Mouse (Mus musculus): ENCODE data around the gene Ptbp1. TPM values are rescaled to one million over a fixed set of nuclear protein-coding genes. Genes with fewer than 3 reads are reported as not detected.

Ptbp1 gene
- 38.6 TPM for polyA plus RNA-seq (2014; fragmentation: Illumina TruSeq; extraction: RNeasy Lipid Tissue Mini Kit (QIAGEN cat#74804); ENCODE audit: low read depth, low replicate concordance)

GRCm38 (mm10) chr10:79853860-79854795, at the start of gene Ptbp1:
Gene Ptbp1, plus strand, starts transcription at chr10:79854427.

GRCm38 (mm10) chr10:79820782-79821181, 33.4 kb upstream of the Ptbp1 start, which contains the start of gene Misp:
Gene Misp, plus strand, starts transcription at chr10:79820989.

GRCm38 (mm10) chr10:79874290-79874862, 20.1 kb downstream of the Ptbp1 start, which contains the start of the genes Prtn3 and Plppr3:
Gene Prtn3, plus strand, starts transcription at chr10:79874476.
Gene Plppr3, minus strand, starts transcription at chr10:79874634.

GRCm38 (mm10) chr10:79886054-79886453, 31.8 kb downstream of the Ptbp1 start, which contains the start of gene Elane:
Gene Elane, plus strand, starts transcription at chr10:79886247.

GRCm38 (mm10) chr10:79890670-79891069, 36.4 kb downstream of the Ptbp1 start, which contains the start of gene Cfd:
Gene Cfd, plus strand, starts transcription at chr10:79890853.

GRCm38 (mm10) chr10:79908167-79909091, 54.2 kb downstream of the Ptbp1 start, which contains the start of gene Med16:
Gene Med16, minus strand, starts transcription at chr10:79908923.

GRCm38 (mm10) chr10:79910556-79910955, 56.3 kb downstream of the Ptbp1 start, which contains the start of gene Gm26602:
Gene Gm26602, plus strand, starts transcription at chr10:79910856.

Other genes with a start within 250 kb of the Ptbp1 start
- gene C2cd4c, start 240.4 kb upstream of the Ptbp1 start, polyA plus RNA-seq (2014; fragmentation: Illumina TruSeq; extraction: RNeasy Lipid Tissue Mini Kit (QIAGEN cat#74804); ENCODE audit: low read depth, low replicate concordance): not detected
- gene Shc2, start 216.5 kb upstream of the Ptbp1 start, polyA plus RNA-seq (2014; fragmentation: Illumina TruSeq; extraction: RNeasy Lipid Tissue Mini Kit (QIAGEN cat#74804); ENCODE audit: low read depth, low replicate concordance): 2.7 TPM
- not detected for gene Odf3l2, start 208.7 kb upstream of the Ptbp1 start, polyA plus RNA-seq (2014; fragmentation: Illumina TruSeq; extraction: RNeasy Lipid Tissue Mini Kit (QIAGEN cat#74804); ENCODE audit: low read depth, low replicate concordance)
- gene Madcam1, start 189.9 kb upstream of the Ptbp1 start, polyA plus RNA-seq (2014; fragmentation: Illumina TruSeq; extraction: RNeasy Lipid Tissue Mini Kit (QIAGEN cat#74804); ENCODE audit: low read depth, low replicate concordance): not detected
- gene Tpgs1, start 185.1 kb upstream of the Ptbp1 start, polyA plus RNA-seq (2014; fragmentation: Illumina TruSeq; extraction: RNeasy Lipid Tissue Mini Kit (QIAGEN cat#74804); ENCODE audit: low read depth, low replicate concordance): 15.6 TPM
- gene Cdc34, start 172.2 kb upstream of the Ptbp1 start, polyA plus RNA-seq (2014; fragmentation: Illumina TruSeq; extraction: RNeasy Lipid Tissue Mini Kit (QIAGEN cat#74804); ENCODE audit: low read depth, low replicate concordance): 255 TPM
- gene Gzmm, start 165.4 kb upstream of the Ptbp1 start, polyA plus RNA-seq (2014; fragmentation: Illumina TruSeq; extraction: RNeasy Lipid Tissue Mini Kit (QIAGEN cat#74804); ENCODE audit: low read depth, low replicate concordance): 9.9 TPM
- gene Bsg, start 149.9 kb upstream of the Ptbp1 start, polyA plus RNA-seq (2014; fragmentation: Illumina TruSeq; extraction: RNeasy Lipid Tissue Mini Kit (QIAGEN cat#74804); ENCODE audit: low read depth, low replicate concordance): 2,003 TPM
- 13.4 TPM for gene Hcn2, start 137.8 kb upstream of the Ptbp1 start, polyA plus RNA-seq (2014; fragmentation: Illumina TruSeq; extraction: RNeasy Lipid Tissue Mini Kit (QIAGEN cat#74804); ENCODE audit: low read depth, low replicate concordance)
- 44.1 TPM for gene Polrmt, start 107.8 kb upstream of the Ptbp1 start, polyA plus RNA-seq (2014; fragmentation: Illumina TruSeq; extraction: RNeasy Lipid Tissue Mini Kit (QIAGEN cat#74804); ENCODE audit: low read depth, low replicate concordance)
- gene Fgf22, start 99.4 kb upstream of the Ptbp1 start, polyA plus RNA-seq (2014; fragmentation: Illumina TruSeq; extraction: RNeasy Lipid Tissue Mini Kit (QIAGEN cat#74804); ENCODE audit: low read depth, low replicate concordance): not detected
- gene Rnf126, start 87.5 kb upstream of the Ptbp1 start, polyA plus RNA-seq (2014; fragmentation: Illumina TruSeq; extraction: RNeasy Lipid Tissue Mini Kit (QIAGEN cat#74804); ENCODE audit: low read depth, low replicate concordance): 22.6 TPM
- 8.3 TPM for gene Fstl3, start 77.2 kb upstream of the Ptbp1 start, polyA plus RNA-seq (2014; fragmentation: Illumina TruSeq; extraction: RNeasy Lipid Tissue Mini Kit (QIAGEN cat#74804); ENCODE audit: low read depth, low replicate concordance)
- gene Prss57, start 63.5 kb upstream of the Ptbp1 start, polyA plus RNA-seq (2014; fragmentation: Illumina TruSeq; extraction: RNeasy Lipid Tissue Mini Kit (QIAGEN cat#74804); ENCODE audit: low read depth, low replicate concordance): not detected
- 53.4 TPM for gene Palm, start 60.9 kb upstream of the Ptbp1 start, polyA plus RNA-seq (2014; fragmentation: Illumina TruSeq; extraction: RNeasy Lipid Tissue Mini Kit (QIAGEN cat#74804); ENCODE audit: low read depth, low replicate concordance)
- 0.99 TPM for gene Misp, start 33.4 kb upstream of the Ptbp1 start, polyA plus RNA-seq (2014; fragmentation: Illumina TruSeq; extraction: RNeasy Lipid Tissue Mini Kit (QIAGEN cat#74804); ENCODE audit: low read depth, low replicate concordance)
- gene Prtn3, start 20.0 kb downstream of the Ptbp1 start, polyA plus RNA-seq (2014; fragmentation: Illumina TruSeq; extraction: RNeasy Lipid Tissue Mini Kit (QIAGEN cat#74804); ENCODE audit: low read depth, low replicate concordance): not detected
- gene Plppr3, start 20.2 kb downstream of the Ptbp1 start, polyA plus RNA-seq (2014; fragmentation: Illumina TruSeq; extraction: RNeasy Lipid Tissue Mini Kit (QIAGEN cat#74804); ENCODE audit: low read depth, low replicate concordance): 0.34 TPM
- gene Elane, start 31.8 kb downstream of the Ptbp1 start, polyA plus RNA-seq (2014; fragmentation: Illumina TruSeq; extraction: RNeasy Lipid Tissue Mini Kit (QIAGEN cat#74804); ENCODE audit: low read depth, low replicate concordance): not detected
- gene Cfd, start 36.4 kb downstream of the Ptbp1 start, polyA plus RNA-seq (2014; fragmentation: Illumina TruSeq; extraction: RNeasy Lipid Tissue Mini Kit (QIAGEN cat#74804); ENCODE audit: low read depth, low replicate concordance): 72.1 TPM
- gene Med16, start 54.5 kb downstream of the Ptbp1 start, polyA plus RNA-seq (2014; fragmentation: Illumina TruSeq; extraction: RNeasy Lipid Tissue Mini Kit (QIAGEN cat#74804); ENCODE audit: low read depth, low replicate concordance): 25.5 TPM
- not detected for gene Gm26602, start 56.4 kb downstream of the Ptbp1 start, polyA plus RNA-seq (2014; fragmentation: Illumina TruSeq; extraction: RNeasy Lipid Tissue Mini Kit (QIAGEN cat#74804); ENCODE audit: low read depth, low replicate concordance)
- 0.55 TPM for gene Kiss1r, start 62.5 kb downstream of the Ptbp1 start, polyA plus RNA-seq (2014; fragmentation: Illumina TruSeq; extraction: RNeasy Lipid Tissue Mini Kit (QIAGEN cat#74804); ENCODE audit: low read depth, low replicate concordance)
- gene R3hdm4, start 66.8 kb downstream of the Ptbp1 start, polyA plus RNA-seq (2014; fragmentation: Illumina TruSeq; extraction: RNeasy Lipid Tissue Mini Kit (QIAGEN cat#74804); ENCODE audit: low read depth, low replicate concordance): 70.4 TPM
- 1.1 TPM for gene Arid3a, start 72.6 kb downstream of the Ptbp1 start, polyA plus RNA-seq (2014; fragmentation: Illumina TruSeq; extraction: RNeasy Lipid Tissue Mini Kit (QIAGEN cat#74804); ENCODE audit: low read depth, low replicate concordance)
- 21.5 TPM for gene Wdr18, start 105.7 kb downstream of the Ptbp1 start, polyA plus RNA-seq (2014; fragmentation: Illumina TruSeq; extraction: RNeasy Lipid Tissue Mini Kit (QIAGEN cat#74804); ENCODE audit: low read depth, low replicate concordance)
- gene Grin3b, start 116.3 kb downstream of the Ptbp1 start, polyA plus RNA-seq (2014; fragmentation: Illumina TruSeq; extraction: RNeasy Lipid Tissue Mini Kit (QIAGEN cat#74804); ENCODE audit: low read depth, low replicate concordance): 0.18 TPM
- gene Tmem259, start 129.9 kb downstream of the Ptbp1 start, polyA plus RNA-seq (2014; fragmentation: Illumina TruSeq; extraction: RNeasy Lipid Tissue Mini Kit (QIAGEN cat#74804); ENCODE audit: low read depth, low replicate concordance): 104 TPM
- 40.1 TPM for gene Cnn2, start 134.2 kb downstream of the Ptbp1 start, polyA plus RNA-seq (2014; fragmentation: Illumina TruSeq; extraction: RNeasy Lipid Tissue Mini Kit (QIAGEN cat#74804); ENCODE audit: low read depth, low replicate concordance)
- gene Abca7, start 142.1 kb downstream of the Ptbp1 start, polyA plus RNA-seq (2014; fragmentation: Illumina TruSeq; extraction: RNeasy Lipid Tissue Mini Kit (QIAGEN cat#74804); ENCODE audit: low read depth, low replicate concordance): 7.2 TPM
- gene Arhgap45, start 162.2 kb downstream of the Ptbp1 start, polyA plus RNA-seq (2014; fragmentation: Illumina TruSeq; extraction: RNeasy Lipid Tissue Mini Kit (QIAGEN cat#74804); ENCODE audit: low read depth, low replicate concordance): 5.2 TPM
- 122 TPM for gene Polr2e, start 185.4 kb downstream of the Ptbp1 start, polyA plus RNA-seq (2014; fragmentation: Illumina TruSeq; extraction: RNeasy Lipid Tissue Mini Kit (QIAGEN cat#74804); ENCODE audit: low read depth, low replicate concordance)
- 933 TPM for gene Gpx4, start 192.7 kb downstream of the Ptbp1 start, polyA plus RNA-seq (2014; fragmentation: Illumina TruSeq; extraction: RNeasy Lipid Tissue Mini Kit (QIAGEN cat#74804); ENCODE audit: low read depth, low replicate concordance)

Data from heart, adult 10 weeks (tissue).